Mouse (Mus musculus) kidney, adult 2 months (tissue): ENCODE measurements around the gene Irak2.

Experiments used
- CTCF ChIP-seq: fragments of 200-500 bp; conservative IDR thresholded peaks from 2 replicates; pipeline ENCODE4 v1.5.1; 2011; ENCODE audit warnings: low read depth, mild to moderate bottlenecking, control low read depth, low read length, moderate library complexity, mixed read lengths; ENCODE audit not compliant: insufficient read depth, insufficient read length
- POLR2A ChIP-seq: fragments of 200-500 bp; IDR thresholded peaks from one replicate; pipeline ENCODE4 v1.6.1; 2011; ENCODE audit warnings: low read depth, low read length, control low read depth

DNA sequence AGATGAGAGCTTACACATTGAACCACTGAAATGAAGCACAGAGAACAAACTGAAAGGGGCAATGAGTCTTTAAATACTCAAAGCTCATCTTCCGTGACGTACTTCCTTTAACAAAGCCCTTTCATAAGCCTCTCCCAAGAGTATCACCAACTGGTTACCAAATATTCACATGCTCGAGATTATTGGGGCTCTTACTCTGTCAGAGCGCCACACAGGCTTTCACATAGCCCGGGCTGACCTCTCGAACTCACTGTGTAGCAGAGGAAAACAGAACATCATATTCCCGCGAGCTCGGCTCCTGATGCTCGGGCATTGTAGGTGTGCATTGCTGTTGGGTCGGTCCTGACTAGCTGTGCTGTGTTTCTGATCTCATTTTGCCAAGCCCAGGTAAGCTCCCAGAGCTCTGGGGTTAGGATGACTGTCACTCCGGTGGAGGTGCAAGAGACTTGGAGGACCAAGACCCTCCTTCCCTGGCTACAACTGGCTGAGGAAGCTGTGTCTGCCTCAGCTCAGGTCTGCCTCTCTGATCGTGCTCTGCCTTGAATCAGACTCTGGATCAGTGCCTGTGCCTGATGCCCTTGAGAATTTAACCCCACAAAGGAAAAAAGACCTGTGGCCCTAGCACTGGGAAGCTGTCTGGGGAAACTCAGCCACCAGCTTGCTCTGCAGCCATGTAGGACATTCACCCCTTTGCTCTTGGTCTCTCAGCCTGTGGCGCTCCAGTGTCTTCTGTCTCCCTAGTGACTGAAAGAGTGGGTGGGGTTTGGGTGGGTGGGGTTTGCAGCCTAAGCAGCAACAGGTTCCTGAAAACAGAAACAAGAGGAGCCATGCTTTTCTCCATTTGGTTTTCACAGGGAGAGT lies 22.5 kb downstream of the Irak2 start:
- TF ChIP-seq POLR2A (no peak), CTCF (no peak)
